Mouse (Mus musculus) embryonic facial prominence, embryonic 12.5 days (tissue): Measurements from ENCODE around the gene Cd37. TPM values are rescaled to one million over a fixed set of nuclear protein-coding genes. Genes with fewer than 3 reads are reported as not detected.

Experiments used
- ATAC-seq: fragments of 200-750 bp; cut with Nextera tagmentation; 2 replicates; pipeline ENCODE4 v1.8.0; 2017; ENCODE audit not compliant: insufficient number of reproducible peaks, insufficient read depth, low FRiP score, low TSS enrichment
- H3K27ac ChIP-seq: fragments of 300-500 bp; sonication (generic); 2 replicates; pipeline ENCODE4 v1.5.1; 2016; ENCODE audit warnings: mild to moderate bottlenecking
- H3K27me3 ChIP-seq: fragments of 300-500 bp; sonication (generic); 2 replicates; pipeline ENCODE4 v1.6.1; 2016; ENCODE audit warnings: mild to moderate bottlenecking, moderate library complexity
- H3K36me3 ChIP-seq: fragments of 300-500 bp; sonication (generic); 2 replicates; pipeline ENCODE4 v1.6.1; 2016; ENCODE audit warnings: mild to moderate bottlenecking
- H3K4me1 ChIP-seq: fragments of 300-500 bp; sonication (generic); 2 replicates; pipeline ENCODE4 v1.6.1; 2016
- H3K4me2 ChIP-seq: fragments of 300-500 bp; sonication (generic); replicated peaks from 2 replicates; pipeline ENCODE4 v1.6.1; 2016; ENCODE audit warnings: mild to moderate bottlenecking, moderate library complexity
- H3K4me3 ChIP-seq: fragments of 300-500 bp; sonication (generic); 2 replicates; pipeline ENCODE4 v1.5.1; 2016; ENCODE audit warnings: mild to moderate bottlenecking
- H3K9ac ChIP-seq: fragments of 300-500 bp; sonication (generic); 2 replicates; pipeline ENCODE4 v1.6.1; 2016; ENCODE audit warnings: mild to moderate bottlenecking, moderate library complexity
- H3K9me3 ChIP-seq: fragments of 300-500 bp; sonication (generic); 2 replicates; pipeline ENCODE4 v1.6.1; 2016; ENCODE audit warnings: mild to moderate bottlenecking, moderate library complexity
- WGBS: fragments of 180-500 bp; shearing (Covaris S2); methylation state at CpG from one replicate; pipeline ENCODE4 v1.1.7; 2016; 5-methylcytosine and 5-hydroxymethylcytosine counted together
- polyA plus RNA-seq: library from polyadenylated mRNA; unstranded; fragments of >200 nt; fragmentation: Nextera tagmentation; extraction: Ambion mirVana; gene quantifications from 2 replicates; pipeline ENCODE4 v1.2.1, GENCODE M21; 2016

Cd37 gene
- polyA plus RNA-seq, 1 experiment from 2014 or later = 2.3 TPM

GRCm38 (mm10) chr7:45196176-45196535 is 42.8 kb downstream of the Cd37 start:
- Histone ChIP-seq H3K4me2 (no peak overlapping the region), H3K9ac (no peak overlapping the region), H3K36me3 (no peaks in the 10 kb centered on the region), H3K4me3 (no peak overlapping the region), H3K4me1 (peaks cover 10% of the 10 kb centered on the region), H3K27ac (no peak overlapping the region), H3K9me3 (no peaks in the 10 kb centered on the region), H3K27me3 (peaks cover 21% of the 10 kb centered on the region)
- no peak for ATAC-seq
- 72% methylated on average over 4 of the region's 4 CpGs for WGBS

- Histone ChIP-seq H3K4me1 (peaks cover 10% of the 10 kb centered on the region), H3K9me3 (no peaks in the 10 kb centered on the region), H3K27ac (no peak overlapping the region), H3K9ac (no peak overlapping the region), H3K4me2 (no peak overlapping the region), H3K4me3 (no peak overlapping the region), H3K36me3 (no peaks in the 10 kb centered on the region), H3K27me3 (peaks cover 21% of the 10 kb centered on the region)
- 56% methylated on average over 13 of the region's 13 CpGs for WGBS
- no peak for ATAC-seq
These were observed 43.4 kb downstream of the Cd37 start for GRCm38 (mm10) chr7:45195341-45196175.

- Histone ChIP-seq H3K27ac (no peak overlapping the region), H3K4me3 (no peak overlapping the region), H3K9ac (no peak overlapping the region), H3K27me3 (peaks cover 29% of the 10 kb centered on the region), H3K4me2 (no peak overlapping the region), H3K9me3 (no peaks in the 10 kb centered on the region), H3K4me1 (peaks cover 10% of the 10 kb centered on the region), H3K36me3 (no peaks in the 10 kb centered on the region)
- ATAC-seq = no peak
- 73% methylated on average over 17 of the region's 17 CpGs for WGBS
These were observed 44.8 kb downstream of the Cd37 start for GRCm38 (mm10) chr7:45193871-45194785.

GRCm38 (mm10) chr7:45193406-45193805 is 45.5 kb downstream of the Cd37 start:
- ATAC-seq = no peak
- no peaks in the 10 kb centered on the region for H3K9me3 ChIP-seq
- peaks cover 36% of the 10 kb centered on the region for H3K27me3 ChIP-seq
- no peak overlapping the region for H3K4me2 ChIP-seq
- H3K4me1 ChIP-seq = peaks cover 10% of the 10 kb centered on the region
- no peak overlapping the region for H3K9ac ChIP-seq
- no peaks in the 10 kb centered on the region for H3K36me3 ChIP-seq
- no peak overlapping the region for H3K27ac ChIP-seq
- no peak overlapping the region for H3K4me3 ChIP-seq
- WGBS = 60% methylated on average over 5 of the region's 5 CpGs

- H3K27ac ChIP-seq = no peak overlapping the region
- WGBS = 81% methylated on average over 7 of the region's 7 CpGs
- peaks cover 42% of the 10 kb centered on the region for H3K27me3 ChIP-seq
- H3K4me3 ChIP-seq = no peak overlapping the region
- no peak overlapping the region for H3K9ac ChIP-seq
- H3K4me1 ChIP-seq = peaks cover 10% of the 10 kb centered on the region
- H3K4me2 ChIP-seq = no peak overlapping the region
- no peaks in the 10 kb centered on the region for H3K9me3 ChIP-seq
- no peak for ATAC-seq
- H3K36me3 ChIP-seq = no peaks in the 10 kb centered on the region
These were observed 46.2 kb downstream of the Cd37 start for GRCm38 (mm10) chr7:45192585-45193310.

- H3K9me3 ChIP-seq = no peaks in the 10 kb centered on the region
- peak overlapping the region; percentile 76 for H3K27ac ChIP-seq
- ATAC-seq = peak; percentile 72; the same call in 1 of the 2 replicates
- H3K9ac ChIP-seq = no peak overlapping the region
- no peak overlapping the region for H3K4me2 ChIP-seq
- H3K4me3 ChIP-seq = no peak overlapping the region
- peaks cover 41% of the 10 kb centered on the region for H3K27me3 ChIP-seq
- H3K36me3 ChIP-seq = no peaks in the 10 kb centered on the region
- WGBS = 4% methylated on average over 8 of the region's 8 CpGs
- peaks cover 10% of the 10 kb centered on the region for H3K4me1 ChIP-seq
These were observed 47.0 kb downstream of the Cd37 start for GRCm38 (mm10) chr7:45191803-45192363.

GRCm38 (mm10) chr7:45191161-45191560 is 47.8 kb downstream of the Cd37 start:
- no peak overlapping the region for H3K4me2 ChIP-seq
- no peaks in the 10 kb centered on the region for H3K9me3 ChIP-seq
- H3K4me3 ChIP-seq = no peak overlapping the region
- no peak overlapping the region for H3K9ac ChIP-seq
- H3K36me3 ChIP-seq = no peaks in the 10 kb centered on the region
- peaks cover 41% of the 10 kb centered on the region for H3K27me3 ChIP-seq
- WGBS = 65% methylated on average over 2 of the region's 2 CpGs
- H3K27ac ChIP-seq = no peak overlapping the region
- ATAC-seq = no peak
- H3K4me1 ChIP-seq = peaks cover 10% of the 10 kb centered on the region

GRCm38 (mm10) chr7:45190186-45190585 is 48.7 kb downstream of the Cd37 start:
- no peak for ATAC-seq
- Histone ChIP-seq H3K9me3 (no peaks in the 10 kb centered on the region), H3K4me3 (no peak overlapping the region), H3K27ac (no peak overlapping the region), H3K27me3 (peaks cover 47% of the 10 kb centered on the region), H3K36me3 (no peaks in the 10 kb centered on the region), H3K4me2 (no peak overlapping the region), H3K4me1 (peaks cover 10% of the 10 kb centered on the region), H3K9ac (no peak overlapping the region)
- WGBS = 88% methylated on average over 6 of the region's 6 CpGs

- no peak for ATAC-seq
- Histone ChIP-seq H3K27me3 (peaks cover 48% of the 10 kb centered on the region), H3K36me3 (no peaks in the 10 kb centered on the region), H3K4me3 (no peak overlapping the region), H3K27ac (no peak overlapping the region), H3K9ac (no peak overlapping the region), H3K4me2 (no peak overlapping the region), H3K9me3 (no peaks in the 10 kb centered on the region), H3K4me1 (peaks cover 10% of the 10 kb centered on the region)
- 58% methylated on average over 16 of the region's 16 CpGs for WGBS
These were observed 49.3 kb downstream of the Cd37 start for GRCm38 (mm10) chr7:45189600-45189999.

GRCm38 (mm10) chr7:45185921-45186320 is 53.0 kb downstream of the Cd37 start:
- no peak overlapping the region for H3K4me3 ChIP-seq
- H3K27ac ChIP-seq = no peak overlapping the region
- H3K9me3 ChIP-seq = no peaks in the 10 kb centered on the region
- no peak overlapping the region; the same call in 1 of the 2 replicates for H3K9ac ChIP-seq
- no peak for ATAC-seq
- H3K27me3 ChIP-seq = peaks cover 78% of the 10 kb centered on the region
- H3K4me2 ChIP-seq = no peak overlapping the region
- no peaks in the 10 kb centered on the region for H3K36me3 ChIP-seq
- no peaks in the 10 kb centered on the region for H3K4me1 ChIP-seq
- WGBS = 53% methylated on average over 7 of the region's 7 CpGs

- H3K4me1 ChIP-seq = no peaks in the 10 kb centered on the region
- H3K27ac ChIP-seq = no peak overlapping the region
- WGBS = 61% methylated on average over 7 of the region's 7 CpGs
- peaks cover 89% of the 10 kb centered on the region for H3K27me3 ChIP-seq
- no peaks in the 10 kb centered on the region for H3K36me3 ChIP-seq
- H3K9ac ChIP-seq = no peak overlapping the region
- no peak overlapping the region for H3K4me3 ChIP-seq
- H3K4me2 ChIP-seq = no peak overlapping the region
- ATAC-seq = no peak
- no peaks in the 10 kb centered on the region for H3K9me3 ChIP-seq
These were observed 55.2 kb downstream of the Cd37 start for GRCm38 (mm10) chr7:45183672-45184071.
